Mouse (Mus musculus) kidney, embryonic 14.5 days (tissue): ENCODE results near the gene Pdlim7. TPM values are rescaled to one million over a fixed set of nuclear protein-coding genes. Genes with fewer than 3 reads are reported as not detected.

Source experiments
- ATAC-seq: fragments of 200-750 bp; cut with Nextera tagmentation; 2 replicates; pipeline ENCODE4 v1.8.0; 2017; ENCODE audit warnings: moderate number of reproducible peaks, mild to moderate bottlenecking, moderate TSS enrichment, moderate library complexity; ENCODE audit not compliant: low FRiP score, low TSS enrichment
- H3K27ac ChIP-seq: fragments of 300-500 bp; sonication (generic); 2 replicates; pipeline ENCODE4 v1.5.1; 2014; ENCODE audit warnings: low read depth, mild to moderate bottlenecking, low read length, moderate library complexity, mixed read lengths
- H3K27me3 ChIP-seq: fragments of 300-500 bp; sonication (generic); 2 replicates; pipeline ENCODE4 v1.6.1; 2014; ENCODE audit warnings: mild to moderate bottlenecking, low read length; ENCODE audit not compliant: control insufficient read depth, insufficient read depth
- H3K36me3 ChIP-seq: fragments of 300-500 bp; sonication (generic); 2 replicates; pipeline ENCODE4 v1.6.1; 2014; ENCODE audit warnings: low read length, mixed read lengths; ENCODE audit not compliant: control insufficient read depth, insufficient read depth
- H3K4me1 ChIP-seq: fragments of 300-500 bp; sonication (generic); 2 replicates; pipeline ENCODE4 v1.6.1; 2014; ENCODE audit warnings: low read length, mixed read lengths; ENCODE audit not compliant: control insufficient read depth, insufficient read depth
- H3K4me2 ChIP-seq: fragments of 300-500 bp; sonication (generic); replicated peaks from 2 replicates; pipeline ENCODE4 v1.6.1; 2014; ENCODE audit warnings: low read depth, mild to moderate bottlenecking, low read length
- H3K4me3 ChIP-seq: fragments of 300-500 bp; sonication (generic); 2 replicates; pipeline ENCODE4 v1.5.1; 2014; ENCODE audit warnings: mild to moderate bottlenecking, low read length
- H3K9ac ChIP-seq: fragments of 300-500 bp; sonication (generic); 2 replicates; pipeline ENCODE4 v1.6.1; 2014; ENCODE audit warnings: low read depth, mild to moderate bottlenecking, low read length, moderate library complexity
- H3K9me3 ChIP-seq: fragments of 300-500 bp; sonication (generic); 2 replicates; pipeline ENCODE4 v1.6.1; 2016; ENCODE audit warnings: low read length; ENCODE audit not compliant: control insufficient read depth
- WGBS: fragments of 180-500 bp; shearing (Covaris S2); extraction: QIAGEN DNeasy Blood & Tissue Kit; methylation state at CpG from one replicate; pipeline ENCODE4 v1.1.7; 2014; 5-methylcytosine and 5-hydroxymethylcytosine counted together
- polyA plus RNA-seq: library from polyadenylated mRNA; unstranded; fragments of >200 nt; fragmentation: Nextera tagmentation; extraction: Ambion mirVana; gene quantifications from 2 replicates; pipeline ENCODE4 v1.2.1, GENCODE M21; 2014

Gene Pdlim7
- polyA plus RNA-seq, 1 experiment from 2014 or later = 141 TPM

DNA sequence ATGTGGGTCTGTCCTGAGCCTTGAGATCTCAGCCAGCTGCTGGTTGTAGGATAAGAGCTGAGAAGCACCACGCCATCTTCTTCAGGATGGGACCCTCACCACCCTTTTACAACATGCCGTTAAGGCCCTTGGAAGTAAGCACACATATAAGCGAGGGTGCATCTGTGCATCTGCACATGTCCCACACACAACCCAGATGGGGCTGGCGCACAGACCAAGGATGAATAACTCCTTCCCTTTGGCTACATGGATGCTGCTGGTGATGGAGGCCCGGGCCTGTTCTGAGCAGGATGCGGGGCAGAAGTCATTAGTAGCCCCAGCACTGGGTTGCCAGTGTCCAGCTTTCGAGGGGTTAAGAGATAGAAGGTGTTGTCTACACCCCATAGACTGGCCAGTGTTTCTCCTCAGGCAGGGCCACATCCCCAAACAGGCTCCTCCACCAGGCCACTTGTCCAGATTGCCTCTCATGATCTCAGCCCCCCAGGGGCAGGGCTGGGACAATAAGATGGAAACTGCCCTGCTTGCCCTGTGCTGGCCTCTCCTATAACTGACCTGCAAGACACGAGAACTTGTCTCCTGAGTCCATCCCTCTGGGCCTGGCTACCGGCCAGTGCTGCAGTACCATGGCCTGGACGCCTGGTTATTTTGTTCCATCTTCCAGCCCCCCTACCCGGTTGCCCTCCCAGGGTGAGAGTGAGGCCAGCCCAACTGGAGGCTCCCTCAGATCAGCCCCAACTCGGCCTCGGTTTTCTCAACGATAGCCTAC lies 27.3 kb downstream of the Pdlim7 start:
- H3K27me3 ChIP-seq = no peaks in the 10 kb centered on the region
- ATAC-seq = 0 out of 2 replicates have a peak, but pooled peaks have one; percentile 14
- peak overlapping the region; percentile 93 for H3K4me2 ChIP-seq
- H3K4me1 ChIP-seq = peaks cover 39% of the 10 kb centered on the region
- H3K9me3 ChIP-seq = no peaks in the 10 kb centered on the region
- peaks cover 14% of the 10 kb centered on the region for H3K36me3 ChIP-seq
- peak overlapping the region; percentile 86 for H3K4me3 ChIP-seq
- 32% methylated on average over 14 of the region's 14 CpGs for WGBS
- no peak overlapping the region for H3K27ac ChIP-seq
- peak overlapping the region; percentile 90; the same call in 1 of the 2 replicates for H3K9ac ChIP-seq

DNA sequence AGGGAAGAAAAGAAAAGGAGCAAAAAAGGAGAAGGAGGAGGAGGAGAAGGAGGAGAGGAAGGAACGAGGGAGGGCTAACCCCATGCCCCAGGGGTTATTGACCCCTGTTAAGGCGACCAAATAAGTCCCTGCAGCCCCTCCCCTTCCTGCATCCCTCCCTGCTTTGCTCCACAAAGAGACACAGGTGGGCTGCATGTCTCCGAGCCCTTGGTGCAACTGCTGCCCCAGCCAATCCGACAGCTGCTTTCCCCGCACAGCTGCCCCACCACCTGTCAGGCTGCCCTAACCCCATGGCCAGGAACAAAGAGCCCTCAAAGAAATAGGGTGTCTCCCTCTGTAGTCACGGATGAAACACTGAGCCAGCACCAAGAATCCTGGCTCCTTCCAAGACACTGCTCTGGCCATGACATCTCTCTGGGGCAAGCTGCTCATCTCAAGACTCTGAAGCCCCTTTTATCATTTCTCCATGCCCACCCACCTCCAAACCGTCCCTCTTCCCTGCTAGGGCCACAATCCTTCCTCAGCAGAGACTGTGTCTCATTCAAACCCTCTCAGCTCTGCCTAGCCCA lies 28.9 kb downstream of the Pdlim7 start:
- H3K36me3 ChIP-seq = peaks cover 30% of the 10 kb centered on the region
- H3K9me3 ChIP-seq = no peaks in the 10 kb centered on the region
- H3K27ac ChIP-seq = no peak overlapping the region
- no peak overlapping the region for H3K4me3 ChIP-seq
- H3K4me2 ChIP-seq = peak overlapping the region; percentile 2; the same call in 1 of the 2 replicates
- no peaks in the 10 kb centered on the region for H3K27me3 ChIP-seq
- H3K9ac ChIP-seq = no peak overlapping the region
- WGBS = 29% methylated on average over 7 of the region's 7 CpGs
- peaks cover 39% of the 10 kb centered on the region for H3K4me1 ChIP-seq
- ATAC-seq = no peak

DNA sequence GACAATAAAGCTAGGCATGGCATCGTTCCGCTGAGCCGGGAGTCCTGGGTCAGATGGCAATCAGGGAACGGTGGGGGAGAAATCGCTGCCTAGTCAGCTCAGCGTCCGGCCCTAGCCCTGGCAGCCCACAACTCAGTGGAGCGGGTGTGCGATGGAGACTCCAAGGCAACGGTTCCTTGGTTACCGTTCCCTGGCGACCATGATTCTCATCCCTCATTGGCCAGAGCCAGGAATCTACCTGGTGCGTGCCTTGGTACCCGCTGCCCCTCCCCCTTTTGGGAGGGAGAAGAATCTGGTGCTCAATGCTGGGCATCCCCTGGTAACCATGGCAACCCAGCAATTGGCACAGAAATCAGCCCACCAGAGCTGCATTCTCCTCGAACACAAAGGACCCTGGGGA lies 29.9 kb downstream of the Pdlim7 start:
- H3K36me3 ChIP-seq = peaks cover 40% of the 10 kb centered on the region
- peaks cover 39% of the 10 kb centered on the region for H3K4me1 ChIP-seq
- no peaks in the 10 kb centered on the region for H3K9me3 ChIP-seq
- 40% methylated on average over 15 of the region's 15 CpGs for WGBS
- ATAC-seq = no peak
- H3K9ac ChIP-seq = 0 out of 2 replicates have a peak overlapping the region, but pooled peaks have one; percentile 7
- H3K27ac ChIP-seq = peak overlapping the region; percentile 30; the same call in 1 of the 2 replicates
- peak overlapping the region; percentile 22 for H3K4me2 ChIP-seq
- no peak overlapping the region for H3K4me3 ChIP-seq
- H3K27me3 ChIP-seq = no peaks in the 10 kb centered on the region

DNA sequence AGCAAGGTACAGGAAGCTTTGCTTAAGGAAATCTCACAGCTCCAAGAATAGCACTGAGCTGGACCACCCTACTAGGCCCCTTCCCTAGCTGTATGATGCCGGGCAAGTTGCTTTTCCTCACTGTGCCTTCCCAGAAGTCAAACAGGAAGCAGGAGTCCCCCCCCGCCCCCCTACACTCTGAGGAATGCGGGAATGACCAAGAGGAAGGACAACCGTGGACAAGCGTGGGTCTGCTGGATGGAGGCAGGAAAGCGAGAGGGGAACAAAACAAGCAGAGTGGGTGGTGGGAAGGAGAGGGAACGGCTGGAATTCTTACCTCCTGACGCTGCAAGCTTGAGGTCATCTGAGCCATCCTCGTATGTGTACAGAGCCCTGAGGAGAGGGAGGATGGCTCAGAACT lies 30.4 kb downstream of the Pdlim7 start:
- Histone ChIP-seq H3K4me2 (peak overlapping the region; percentile 22), H3K4me1 (peaks cover 35% of the 10 kb centered on the region), H3K36me3 (peaks cover 41% of the 10 kb centered on the region), H3K4me3 (no peak overlapping the region), H3K9ac (0 out of 2 replicates have a peak overlapping the region, but pooled peaks have one; percentile 7), H3K27ac (0 out of 2 replicates have a peak overlapping the region, but pooled peaks have one; percentile 30), H3K9me3 (no peaks in the 10 kb centered on the region), H3K27me3 (no peaks in the 10 kb centered on the region)
- WGBS = 37% methylated on average over 9 of the region's 9 CpGs
- ATAC-seq = no peak

DNA sequence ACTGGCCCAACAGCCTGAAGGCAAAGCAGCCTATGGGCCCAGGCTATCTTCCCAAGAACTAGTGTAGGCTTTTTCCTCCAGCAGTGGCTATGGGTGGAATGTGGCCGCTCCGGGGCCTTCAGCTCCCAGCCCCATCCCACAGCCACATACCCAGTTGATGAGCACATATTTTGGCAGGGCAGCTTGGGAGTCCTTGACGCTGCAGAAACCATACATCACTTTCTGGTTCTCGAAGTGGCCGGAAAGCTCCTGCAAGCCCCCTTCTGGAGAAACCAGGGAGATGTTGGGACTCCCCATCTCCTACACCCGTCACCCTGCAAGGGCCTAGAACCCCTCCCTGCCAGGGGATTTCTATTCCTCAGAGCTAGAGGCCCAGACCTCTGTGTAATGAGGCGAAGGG lies 30.9 kb downstream of the Pdlim7 start:
- H3K9me3 ChIP-seq = no peaks in the 10 kb centered on the region
- no peak for ATAC-seq
- H3K9ac ChIP-seq = no peak overlapping the region; the same call in 1 of the 2 replicates
- H3K4me3 ChIP-seq = no peak overlapping the region
- H3K27ac ChIP-seq = no peak overlapping the region
- no peak overlapping the region for H3K4me2 ChIP-seq
- H3K36me3 ChIP-seq = peaks cover 44% of the 10 kb centered on the region
- H3K4me1 ChIP-seq = peaks cover 35% of the 10 kb centered on the region
- 80% methylated on average over 7 of the region's 7 CpGs for WGBS
- no peaks in the 10 kb centered on the region for H3K27me3 ChIP-seq

DNA sequence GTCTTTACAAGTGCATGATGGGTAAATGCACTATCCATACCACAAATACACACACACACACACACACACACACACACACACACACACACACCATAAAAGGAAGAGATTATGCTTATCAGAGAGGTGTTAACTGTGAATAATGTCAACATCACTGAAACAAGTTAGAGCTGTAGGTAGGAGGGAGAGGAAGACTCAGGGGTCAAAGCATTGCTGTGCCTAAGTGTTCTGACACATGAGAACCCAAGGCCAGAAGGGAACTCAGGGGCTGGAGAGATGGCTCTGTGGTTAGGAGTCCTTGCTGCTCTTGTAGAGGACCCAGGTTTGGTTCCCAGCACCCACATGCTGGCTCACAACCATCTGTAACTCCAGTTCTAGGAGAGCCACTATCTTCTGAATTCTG lies 33.5 kb downstream of the Pdlim7 start:
- Histone ChIP-seq H3K9ac (no peak overlapping the region), H3K4me3 (no peak overlapping the region), H3K9me3 (no peaks in the 10 kb centered on the region), H3K27me3 (no peaks in the 10 kb centered on the region), H3K4me1 (peaks cover 21% of the 10 kb centered on the region), H3K36me3 (peaks cover 68% of the 10 kb centered on the region), H3K4me2 (no peak overlapping the region), H3K27ac (no peak overlapping the region)
- ATAC-seq = no peak

DNA sequence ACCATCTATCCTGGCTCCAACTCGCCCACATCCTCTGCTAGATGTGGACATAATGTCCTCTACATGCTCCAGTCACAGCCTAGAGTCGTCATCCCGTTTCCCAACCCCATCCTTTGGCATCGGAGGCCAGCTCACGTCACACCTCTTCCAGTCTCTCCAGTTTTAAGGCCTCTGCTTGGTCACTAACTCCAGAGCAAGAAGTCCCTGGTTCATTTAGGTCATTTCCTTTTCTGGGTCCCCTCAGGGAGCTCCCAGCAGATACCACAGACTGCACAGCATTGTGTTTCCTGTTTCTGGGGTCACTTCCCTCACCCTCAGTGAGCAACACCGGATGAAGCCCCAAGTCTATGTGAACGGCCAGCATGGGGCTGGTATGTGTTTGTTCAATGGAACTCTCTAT lies 34.5 kb downstream of the Pdlim7 start:
- peaks cover 12% of the 10 kb centered on the region for H3K4me1 ChIP-seq
- no peak overlapping the region for H3K4me2 ChIP-seq
- H3K9ac ChIP-seq = no peak overlapping the region
- H3K4me3 ChIP-seq = no peak overlapping the region
- ATAC-seq = no peak
- H3K9me3 ChIP-seq = no peaks in the 10 kb centered on the region
- H3K36me3 ChIP-seq = peaks cover 77% of the 10 kb centered on the region
- 80% methylated on average over 7 of the region's 7 CpGs for WGBS
- 0 out of 2 replicates have a peak overlapping the region, but pooled peaks have one; percentile 7 for H3K27ac ChIP-seq
- no peaks in the 10 kb centered on the region for H3K27me3 ChIP-seq

DNA sequence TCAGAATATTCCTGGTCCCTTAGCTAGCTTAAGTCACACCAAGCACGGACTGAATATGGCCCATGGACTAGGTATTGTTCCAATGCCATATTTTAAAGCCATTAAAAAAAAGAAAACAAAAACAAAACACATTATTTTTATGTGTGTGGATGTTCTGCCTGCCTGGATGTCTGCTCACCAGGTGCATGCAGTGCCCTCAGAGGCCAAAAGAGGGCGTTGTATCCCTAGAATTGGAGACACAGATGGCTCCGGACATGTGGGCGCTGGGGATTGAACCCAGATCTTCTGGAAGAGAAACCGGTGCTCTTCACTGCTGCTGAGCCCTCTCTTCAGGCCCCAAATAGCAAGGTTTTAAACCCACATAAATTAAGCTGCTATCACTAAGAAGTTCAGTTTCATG lies 35.4 kb downstream of the Pdlim7 start:
- Histone ChIP-seq H3K9ac (no peak overlapping the region), H3K9me3 (no peaks in the 10 kb centered on the region), H3K4me3 (no peak overlapping the region), H3K27me3 (no peaks in the 10 kb centered on the region), H3K27ac (no peak overlapping the region), H3K4me1 (peaks cover 2% of the 10 kb centered on the region), H3K36me3 (peaks cover 79% of the 10 kb centered on the region), H3K4me2 (no peak overlapping the region)
- 53% methylated on average over 5 of the region's 5 CpGs for WGBS
- no peak for ATAC-seq

DNA sequence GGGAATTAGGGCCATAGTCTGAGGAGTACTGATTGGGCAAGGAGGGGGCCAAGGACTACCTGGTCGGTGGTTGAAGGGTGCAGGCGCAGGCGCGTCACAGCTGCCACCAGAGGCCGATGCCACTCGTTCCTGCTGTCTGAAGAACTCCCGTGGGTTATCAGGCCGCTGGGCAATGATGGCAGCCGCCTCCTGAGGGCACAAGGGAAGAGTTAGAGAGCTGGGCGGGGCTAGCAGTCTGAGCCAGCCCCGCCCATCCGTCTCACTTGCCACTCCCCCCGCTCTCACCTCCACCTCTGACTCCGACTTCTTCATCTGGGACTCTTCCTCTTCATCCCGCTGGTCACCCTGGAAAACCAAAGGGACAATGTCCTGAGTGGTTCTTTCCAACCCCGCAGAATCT lies 36.0 kb downstream of the Pdlim7 start:
- no peak overlapping the region for H3K4me3 ChIP-seq
- peaks cover 77% of the 10 kb centered on the region for H3K36me3 ChIP-seq
- H3K9ac ChIP-seq = no peak overlapping the region
- no peak overlapping the region for H3K27ac ChIP-seq
- H3K4me2 ChIP-seq = no peak overlapping the region
- no peaks in the 10 kb centered on the region; the same call in 1 of the 2 replicates for H3K4me1 ChIP-seq
- ATAC-seq = no peak
- 80% methylated on average over 16 of the region's 16 CpGs for WGBS
- H3K9me3 ChIP-seq = no peaks in the 10 kb centered on the region
- no peaks in the 10 kb centered on the region for H3K27me3 ChIP-seq
